Mouse (Mus musculus) kidney, embryonic 14.5 days (tissue): ENCODE measurements at regions not wholly inside any gene's neighbourhood (a gene's known extent, or its start where the extent isn't known, plus 50 kb on each side); places are given as distances from the start of the nearest gene placed in this dataset.

Experiments used
- ATAC-seq: fragments of 200-750 bp; cut with Nextera tagmentation; 2 replicates; pipeline ENCODE4 v1.8.0; 2017; ENCODE audit warnings: moderate number of reproducible peaks, mild to moderate bottlenecking, moderate TSS enrichment, moderate library complexity; ENCODE audit not compliant: low FRiP score, low TSS enrichment
- H3K27ac ChIP-seq: fragments of 300-500 bp; sonication (generic); 2 replicates; pipeline ENCODE4 v1.5.1; 2014; ENCODE audit warnings: low read depth, mild to moderate bottlenecking, low read length, moderate library complexity, mixed read lengths
- H3K27me3 ChIP-seq: fragments of 300-500 bp; sonication (generic); 2 replicates; pipeline ENCODE4 v1.6.1; 2014; ENCODE audit warnings: mild to moderate bottlenecking, low read length; ENCODE audit not compliant: control insufficient read depth, insufficient read depth
- H3K36me3 ChIP-seq: fragments of 300-500 bp; sonication (generic); 2 replicates; pipeline ENCODE4 v1.6.1; 2014; ENCODE audit warnings: low read length, mixed read lengths; ENCODE audit not compliant: control insufficient read depth, insufficient read depth
- H3K4me1 ChIP-seq: fragments of 300-500 bp; sonication (generic); 2 replicates; pipeline ENCODE4 v1.6.1; 2014; ENCODE audit warnings: low read length, mixed read lengths; ENCODE audit not compliant: control insufficient read depth, insufficient read depth
- H3K4me2 ChIP-seq: fragments of 300-500 bp; sonication (generic); replicated peaks from 2 replicates; pipeline ENCODE4 v1.6.1; 2014; ENCODE audit warnings: low read depth, mild to moderate bottlenecking, low read length
- H3K4me3 ChIP-seq: fragments of 300-500 bp; sonication (generic); 2 replicates; pipeline ENCODE4 v1.5.1; 2014; ENCODE audit warnings: mild to moderate bottlenecking, low read length
- H3K9ac ChIP-seq: fragments of 300-500 bp; sonication (generic); 2 replicates; pipeline ENCODE4 v1.6.1; 2014; ENCODE audit warnings: low read depth, mild to moderate bottlenecking, low read length, moderate library complexity
- H3K9me3 ChIP-seq: fragments of 300-500 bp; sonication (generic); 2 replicates; pipeline ENCODE4 v1.6.1; 2016; ENCODE audit warnings: low read length; ENCODE audit not compliant: control insufficient read depth
- WGBS: fragments of 180-500 bp; shearing (Covaris S2); extraction: QIAGEN DNeasy Blood & Tissue Kit; methylation state at CpG from one replicate; pipeline ENCODE4 v1.1.7; 2014; 5-methylcytosine and 5-hydroxymethylcytosine counted together

DNA sequence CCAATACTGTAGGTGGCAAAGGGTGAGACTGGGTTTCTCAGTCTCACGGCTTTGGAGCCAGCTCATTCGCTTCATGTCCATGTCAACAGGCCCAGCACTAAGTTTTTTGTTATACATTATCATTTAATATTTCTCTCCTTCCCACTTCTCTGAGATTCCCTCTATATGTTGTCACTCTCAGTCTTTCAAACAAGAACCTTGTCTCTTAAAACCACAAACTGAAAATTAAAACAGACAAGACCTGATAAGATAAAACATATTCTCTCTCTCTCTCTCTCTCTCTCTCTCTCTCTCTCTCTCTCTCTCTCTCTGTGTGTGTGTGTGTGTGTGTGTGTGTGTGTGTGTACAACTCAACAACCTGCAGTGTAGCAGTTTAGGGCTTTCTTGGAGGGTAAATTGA lies 295.2 kb upstream of the Nrxn1 start:
- Histone ChIP-seq H3K27me3 (no peaks in the 10 kb centered on the region), H3K9me3 (no peaks in the 10 kb centered on the region), H3K27ac (no peak overlapping the region), H3K36me3 (no peaks in the 10 kb centered on the region), H3K9ac (no peak overlapping the region), H3K4me1 (no peaks in the 10 kb centered on the region), H3K4me2 (no peak overlapping the region), H3K4me3 (no peak overlapping the region)
- WGBS, result 91% methylated on average over 2 of the region's 2 CpGs
- ATAC-seq, result no peak

DNA sequence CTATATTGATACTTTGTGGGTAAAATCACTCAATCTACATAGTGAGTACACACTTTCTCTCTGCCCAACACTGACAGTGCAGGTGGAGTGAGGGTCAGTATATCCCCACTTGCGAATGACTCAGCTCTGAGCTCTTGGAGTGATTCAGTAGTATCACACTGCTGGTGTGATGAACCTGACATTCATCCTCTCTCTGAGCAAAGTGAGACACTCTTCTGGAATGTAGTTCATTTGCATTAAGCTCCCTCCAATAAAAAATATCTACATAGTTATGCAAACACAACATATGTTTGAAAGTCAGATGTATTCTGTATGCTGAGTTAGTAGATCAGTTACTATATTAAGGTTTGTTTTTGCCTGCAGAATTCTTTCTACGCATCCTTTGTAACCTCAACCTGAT lies 293.1 kb upstream of the Nrxn1 start:
- Histone ChIP-seq H3K27me3 (no peaks in the 10 kb centered on the region), H3K27ac (no peak overlapping the region), H3K9ac (no peak overlapping the region), H3K36me3 (no peaks in the 10 kb centered on the region), H3K4me2 (no peak overlapping the region), H3K4me3 (no peak overlapping the region), H3K4me1 (no peaks in the 10 kb centered on the region), H3K9me3 (no peaks in the 10 kb centered on the region)
- ATAC-seq, result no peak
- WGBS, result 79% methylated on average over 2 of the region's 2 CpGs

GRCm38 (mm10) chr17:91368156-91368555 lies 275.3 kb upstream of the Nrxn1 start:
- 89% methylated on average over 2 of the region's 2 CpGs for WGBS
- ATAC-seq, result no peak
- no peaks in the 10 kb centered on the region for H3K27me3 ChIP-seq
- no peak overlapping the region for H3K27ac ChIP-seq
- no peak overlapping the region for H3K9ac ChIP-seq
- H3K9me3 ChIP-seq, result no peaks in the 10 kb centered on the region
- no peaks in the 10 kb centered on the region for H3K4me1 ChIP-seq
- no peaks in the 10 kb centered on the region for H3K36me3 ChIP-seq
- H3K4me3 ChIP-seq, result no peak overlapping the region
- H3K4me2 ChIP-seq, result no peak overlapping the region

DNA sequence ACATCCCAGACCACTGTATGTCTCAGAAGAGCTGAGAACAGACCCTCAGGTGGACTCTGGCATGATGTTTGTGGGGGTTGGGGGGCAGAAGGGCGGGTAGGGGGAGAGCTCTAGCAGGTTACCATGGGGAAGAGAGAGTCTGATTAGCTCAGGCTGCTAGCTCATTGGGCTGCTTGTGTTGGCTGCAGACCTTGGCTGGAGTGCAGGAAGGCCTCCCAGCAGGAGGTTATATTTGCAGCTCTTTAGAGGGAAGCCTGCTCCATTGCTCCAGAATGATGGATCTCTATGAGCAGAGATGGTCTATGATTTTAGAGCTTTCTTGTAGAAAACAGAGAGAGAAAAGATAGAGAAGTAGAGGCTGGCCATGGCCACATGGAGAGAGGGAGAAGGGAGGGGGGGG lies 268.4 kb upstream of the Nrxn1 start:
- H3K4me2 ChIP-seq, result no peak overlapping the region
- H3K4me3 ChIP-seq, result no peak overlapping the region
- H3K36me3 ChIP-seq, result no peaks in the 10 kb centered on the region
- no peaks in the 10 kb centered on the region for H3K9me3 ChIP-seq
- H3K27me3 ChIP-seq, result no peaks in the 10 kb centered on the region
- H3K27ac ChIP-seq, result no peak overlapping the region
- no peak overlapping the region for H3K9ac ChIP-seq
- 81% methylated on average over 1 of the region's 1 CpGs for WGBS
- H3K4me1 ChIP-seq, result no peaks in the 10 kb centered on the region
- ATAC-seq, result no peak

DNA sequence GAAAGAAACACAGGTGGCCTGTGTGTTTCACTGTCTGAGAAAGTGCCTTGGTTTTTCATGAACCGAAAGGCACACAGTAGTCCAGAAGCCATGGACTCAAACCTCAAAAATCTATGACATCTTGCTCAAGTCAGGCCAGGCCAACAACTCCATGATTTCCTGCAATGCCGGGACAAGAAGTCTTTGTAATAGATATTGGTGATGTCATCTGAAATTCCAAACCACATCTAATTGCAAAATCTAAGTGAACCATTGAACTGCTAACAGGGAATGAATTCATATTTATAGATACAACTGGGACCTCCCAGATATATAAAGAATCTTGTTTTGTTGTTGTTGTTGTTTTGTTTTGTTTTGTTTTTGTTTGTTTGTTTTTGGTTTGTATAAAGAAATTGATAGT lies 259.2 kb upstream of the Nrxn1 start:
- Histone ChIP-seq H3K27ac (no peak overlapping the region), H3K9me3 (no peaks in the 10 kb centered on the region), H3K4me2 (no peak overlapping the region), H3K36me3 (no peaks in the 10 kb centered on the region), H3K9ac (no peak overlapping the region), H3K4me3 (no peak overlapping the region), H3K27me3 (no peaks in the 10 kb centered on the region), H3K4me1 (no peaks in the 10 kb centered on the region)
- ATAC-seq, result no peak
- 85% methylated on average over 2 of the region's 2 CpGs for WGBS

- H3K9me3 ChIP-seq, result no peaks in the 10 kb centered on the region
- H3K27ac ChIP-seq, result no peak overlapping the region
- H3K36me3 ChIP-seq, result no peaks in the 10 kb centered on the region
- no peaks in the 10 kb centered on the region for H3K27me3 ChIP-seq
- H3K4me1 ChIP-seq, result no peaks in the 10 kb centered on the region
- H3K4me3 ChIP-seq, result no peak overlapping the region
- ATAC-seq, result no peak
- WGBS, result 80% methylated on average over 1 of the region's 1 CpGs
- H3K9ac ChIP-seq, result no peak overlapping the region
- no peak overlapping the region for H3K4me2 ChIP-seq
Measured at GRCm38 (mm10) chr17:91336882-91337281, 244.0 kb upstream of the Nrxn1 start.

GRCm38 (mm10) chr17:91333790-91334189 lies 240.9 kb upstream of the Nrxn1 start:
- no peak for ATAC-seq
- H3K9ac ChIP-seq, result no peak overlapping the region
- no peaks in the 10 kb centered on the region for H3K9me3 ChIP-seq
- H3K27me3 ChIP-seq, result no peaks in the 10 kb centered on the region
- H3K4me1 ChIP-seq, result no peaks in the 10 kb centered on the region
- no peak overlapping the region for H3K27ac ChIP-seq
- H3K4me2 ChIP-seq, result no peak overlapping the region
- 88% methylated on average over 4 of the region's 4 CpGs for WGBS
- H3K36me3 ChIP-seq, result no peaks in the 10 kb centered on the region
- H3K4me3 ChIP-seq, result no peak overlapping the region

GRCm38 (mm10) chr17:91333202-91333601 lies 240.3 kb upstream of the Nrxn1 start:
- Histone ChIP-seq H3K4me2 (no peak overlapping the region), H3K36me3 (no peaks in the 10 kb centered on the region), H3K4me1 (no peaks in the 10 kb centered on the region), H3K9me3 (no peaks in the 10 kb centered on the region), H3K4me3 (no peak overlapping the region), H3K9ac (no peak overlapping the region), H3K27ac (no peak overlapping the region), H3K27me3 (no peaks in the 10 kb centered on the region)
- WGBS, result 65% methylated on average over 1 of the region's 1 CpGs
- no peak for ATAC-seq

DNA sequence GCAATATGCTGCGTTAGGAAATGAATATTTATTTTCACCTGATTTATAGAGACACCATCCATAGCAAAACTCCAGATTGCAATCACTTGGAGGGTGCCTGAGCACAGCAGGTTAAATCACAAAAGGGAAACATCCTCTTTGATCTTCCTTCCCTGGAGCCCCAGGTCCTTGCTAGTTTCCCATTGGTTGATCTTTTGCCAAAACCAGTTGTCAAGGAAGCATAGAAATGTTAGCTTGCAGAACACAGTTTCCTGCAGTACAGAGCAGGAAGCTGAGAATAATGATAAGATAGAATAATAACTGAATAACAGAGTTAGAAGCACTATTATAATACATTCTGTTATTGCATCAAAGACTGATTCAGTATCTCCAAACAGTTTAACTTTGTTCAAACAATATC lies 231.5 kb upstream of the Nrxn1 start:
- Histone ChIP-seq H3K4me3 (no peak overlapping the region), H3K27ac (no peak overlapping the region), H3K4me1 (no peaks in the 10 kb centered on the region), H3K4me2 (no peak overlapping the region), H3K27me3 (no peaks in the 10 kb centered on the region), H3K36me3 (no peaks in the 10 kb centered on the region), H3K9me3 (no peaks in the 10 kb centered on the region), H3K9ac (no peak overlapping the region)
- no peak for ATAC-seq
- 59% methylated on average over 1 of the region's 1 CpGs for WGBS

GRCm38 (mm10) chr17:91286875-91287274 lies 194.0 kb upstream of the Nrxn1 start:
- H3K9ac ChIP-seq, result no peak overlapping the region
- no peak overlapping the region for H3K4me3 ChIP-seq
- no peak overlapping the region for H3K4me2 ChIP-seq
- no peaks in the 10 kb centered on the region for H3K9me3 ChIP-seq
- H3K27me3 ChIP-seq, result no peaks in the 10 kb centered on the region
- no peak overlapping the region for H3K27ac ChIP-seq
- H3K36me3 ChIP-seq, result no peaks in the 10 kb centered on the region
- no peaks in the 10 kb centered on the region for H3K4me1 ChIP-seq
- ATAC-seq, result no peak
